Mouse (Mus musculus) layer of hippocampus, adult 9-10 months (tissue): ENCODE measurements around the gene Unc93b1.

Experiments
- DNase-seq: peaks from one replicate; pipeline ENCODE4 v3.0.0; 2022; ENCODE audit warnings: low spot score

Gene Unc93b1

GRCm38 (mm10) chr19:3913692-3914091 is 21.3 kb upstream of the Unc93b1 start:
- DNase-seq = no peak

GRCm38 (mm10) chr19:3914535-3914934 is 20.5 kb upstream of the Unc93b1 start:
- DNase-seq = no peak

- no peak for DNase-seq
Observed at GRCm38 (mm10) chr19:3916727-3917126, 18.3 kb upstream of the Unc93b1 start.

- DNase-seq = no peak
Observed at GRCm38 (mm10) chr19:3919928-3920327, 15.1 kb upstream of the Unc93b1 start.

GRCm38 (mm10) chr19:3922661-3923371 is 12.2 kb upstream of the Unc93b1 start:
- no peak for DNase-seq

- DNase-seq = no peak
Observed at GRCm38 (mm10) chr19:3923586-3923985, 11.4 kb upstream of the Unc93b1 start.

- no peak for DNase-seq
Observed at GRCm38 (mm10) chr19:3924190-3924589, 10.8 kb upstream of the Unc93b1 start.

- no peak for DNase-seq
Observed at GRCm38 (mm10) chr19:3924868-3925267, 10.1 kb upstream of the Unc93b1 start.

- DNase-seq = no peak
Observed at GRCm38 (mm10) chr19:3925859-3926258, 9.1 kb upstream of the Unc93b1 start.

GRCm38 (mm10) chr19:3926279-3926678 is 8.7 kb upstream of the Unc93b1 start:
- DNase-seq = no peak

- no peak for DNase-seq
Observed at GRCm38 (mm10) chr19:3926685-3927084, 8.3 kb upstream of the Unc93b1 start.

- no peak for DNase-seq
Observed at GRCm38 (mm10) chr19:3927989-3928388, 7.0 kb upstream of the Unc93b1 start.

- DNase-seq = no peak
Observed at GRCm38 (mm10) chr19:3928779-3929178, 6.2 kb upstream of the Unc93b1 start.

- DNase-seq = no peak
Observed at GRCm38 (mm10) chr19:3929211-3929941, 5.6 kb upstream of the Unc93b1 start, which contains the start of gene Aldh3b1. Aldh3b1 (minus strand) TSS chr19:3929808.

GRCm38 (mm10) chr19:3930262-3931057 is 4.5 kb upstream of the Unc93b1 start:
- no peak for DNase-seq

- DNase-seq = no peak
Observed at GRCm38 (mm10) chr19:3931716-3932115, 3.3 kb upstream of the Unc93b1 start.

GRCm38 (mm10) chr19:3935896-3936850 is 1.2 kb downstream of the Unc93b1 start:
- no peak for DNase-seq

GRCm38 (mm10) chr19:3942315-3942714 is 7.3 kb downstream of the Unc93b1 start:
- DNase-seq = no peak

- DNase-seq = no peak
Observed at GRCm38 (mm10) chr19:3942986-3943735, 8.2 kb downstream of the Unc93b1 start.

- no peak for DNase-seq
Observed at GRCm38 (mm10) chr19:3945872-3946564, 11.0 kb downstream of the Unc93b1 start.
